Mouse (Mus musculus) hindbrain, embryonic 10.5 days (tissue): ENCODE results near the gene Vdac2. TPM values are rescaled to one million over a fixed set of nuclear protein-coding genes. Genes with fewer than 3 reads are reported as not detected.
A peak's percentile ranks its signal among the peaks of the same experiment; 100 is the strongest.

Source experiments
- DNase-seq: peaks from one replicate; pipeline ENCODE4 v3.0.0-alpha.2; 2017; ENCODE audit warnings: low spot score
- H3K27ac ChIP-seq: fragments of 300-500 bp; sonication (generic); 2 replicates; pipeline ENCODE4 v1.5.1; 2016; ENCODE audit warnings: mild to moderate bottlenecking, moderate library complexity
- H3K27me3 ChIP-seq: fragments of 300-500 bp; sonication (generic); 2 replicates; pipeline ENCODE4 v1.6.1; 2016; ENCODE audit warnings: mild to moderate bottlenecking; ENCODE audit not compliant: poor library complexity, insufficient read depth, severe bottlenecking
- H3K36me3 ChIP-seq: fragments of 300-500 bp; sonication (generic); 2 replicates; pipeline ENCODE4 v1.6.1; 2016; ENCODE audit warnings: mild to moderate bottlenecking, moderate library complexity
- H3K4me1 ChIP-seq: fragments of 300-500 bp; sonication (generic); replicated peaks from 2 replicates; pipeline ENCODE4 v1.6.1; 2016; ENCODE audit warnings: mild to moderate bottlenecking
- H3K4me3 ChIP-seq: fragments of 300-500 bp; sonication (generic); 2 replicates; pipeline ENCODE4 v1.5.1; 2016; ENCODE audit warnings: mild to moderate bottlenecking, moderate library complexity
- H3K9me3 ChIP-seq: fragments of 300-500 bp; sonication (generic); 2 replicates; pipeline ENCODE4 v1.6.1; 2016; ENCODE audit warnings: mild to moderate bottlenecking, moderate library complexity
- WGBS: fragments of 180-500 bp; shearing (Covaris S2); methylation state at CpG from one replicate; pipeline ENCODE4 v1.1.7; 2016; 5-methylcytosine and 5-hydroxymethylcytosine counted together
- polyA plus RNA-seq: library from polyadenylated mRNA; unstranded; fragments of >200 nt; fragmentation: Nextera tagmentation; extraction: Ambion mirVana; gene quantifications from 2 replicates; pipeline ENCODE4 v1.2.1, GENCODE M21; 2016

Vdac2 gene
- polyA plus RNA-seq, 1 experiment from 2014 or later: 296 TPM

- no peak overlapping the region for H3K27ac ChIP-seq
- no peaks in the 10 kb centered on the region for H3K36me3 ChIP-seq
- no peaks in the 10 kb centered on the region for H3K9me3 ChIP-seq
- 89% methylated on average over 8 of the region's 8 CpGs for WGBS
- H3K4me3 ChIP-seq: no peak overlapping the region
- no peaks in the 10 kb centered on the region for H3K27me3 ChIP-seq
- no peak for DNase-seq
- H3K4me1 ChIP-seq: no peaks in the 10 kb centered on the region
These were observed 16.7 kb upstream of the Vdac2 start for GRCm38 (mm10) chr14:21808208-21808922.

- Histone ChIP-seq H3K27me3 (no peaks in the 10 kb centered on the region), H3K4me3 (no peak overlapping the region), H3K27ac (no peak overlapping the region), H3K4me1 (no peaks in the 10 kb centered on the region), H3K9me3 (no peaks in the 10 kb centered on the region), H3K36me3 (no peaks in the 10 kb centered on the region)
- 93% methylated on average over 2 of the region's 2 CpGs for WGBS
- DNase-seq: no peak
These were observed 15.6 kb upstream of the Vdac2 start for GRCm38 (mm10) chr14:21809418-21809817.

GRCm38 (mm10) chr14:21811301-21811700 lies 13.7 kb upstream of the Vdac2 start:
- Histone ChIP-seq H3K36me3 (no peaks in the 10 kb centered on the region), H3K27me3 (no peaks in the 10 kb centered on the region), H3K4me1 (no peaks in the 10 kb centered on the region), H3K27ac (no peak overlapping the region), H3K9me3 (no peaks in the 10 kb centered on the region), H3K4me3 (no peak overlapping the region)
- no peak for DNase-seq
- WGBS: 91% methylated on average over 4 of the region's 4 CpGs

- DNase-seq: no peak
- no peaks in the 10 kb centered on the region for H3K36me3 ChIP-seq
- H3K27ac ChIP-seq: no peak overlapping the region
- no peaks in the 10 kb centered on the region for H3K27me3 ChIP-seq
- no peaks in the 10 kb centered on the region for H3K4me1 ChIP-seq
- no peak overlapping the region for H3K4me3 ChIP-seq
- 85% methylated on average over 10 of the region's 10 CpGs for WGBS
- H3K9me3 ChIP-seq: no peaks in the 10 kb centered on the region
These were observed 13.2 kb upstream of the Vdac2 start for GRCm38 (mm10) chr14:21811744-21812393.

GRCm38 (mm10) chr14:21812590-21813162 lies 12.4 kb upstream of the Vdac2 start:
- Histone ChIP-seq H3K4me3 (no peak overlapping the region), H3K27ac (no peak overlapping the region), H3K9me3 (no peaks in the 10 kb centered on the region), H3K4me1 (no peaks in the 10 kb centered on the region), H3K36me3 (no peaks in the 10 kb centered on the region), H3K27me3 (no peaks in the 10 kb centered on the region)
- 27% methylated on average over 14 of the region's 14 CpGs for WGBS
- DNase-seq: peak; percentile 69

- 85% methylated on average over 4 of the region's 4 CpGs for WGBS
- no peaks in the 10 kb centered on the region for H3K4me1 ChIP-seq
These were observed 11.8 kb upstream of the Vdac2 start for GRCm38 (mm10) chr14:21813216-21813615.

GRCm38 (mm10) chr14:21813847-21814246 lies 11.2 kb upstream of the Vdac2 start:
- Histone ChIP-seq H3K9me3 (no peaks in the 10 kb centered on the region), H3K27ac (no peak overlapping the region), H3K27me3 (no peaks in the 10 kb centered on the region), H3K4me1 (no peaks in the 10 kb centered on the region), H3K36me3 (no peaks in the 10 kb centered on the region), H3K4me3 (no peak overlapping the region)
- WGBS: 85% methylated on average over 3 of the region's 3 CpGs
- no peak for DNase-seq

More at GRCm38 (mm10) chr14:21813216-21813615, 11.8 kb upstream of the Vdac2 start:
- Histone ChIP-seq H3K9me3 (no peaks in the 10 kb centered on the region), H3K27me3 (no peaks in the 10 kb centered on the region), H3K27ac (no peak overlapping the region), H3K36me3 (no peaks in the 10 kb centered on the region), H3K4me3 (no peak overlapping the region)
- DNase-seq: no peak

GRCm38 (mm10) chr14:21814606-21815005 lies 10.4 kb upstream of the Vdac2 start:
- Histone ChIP-seq H3K4me1 (no peaks in the 10 kb centered on the region), H3K4me3 (no peak overlapping the region), H3K27me3 (no peaks in the 10 kb centered on the region), H3K27ac (no peak overlapping the region), H3K36me3 (no peaks in the 10 kb centered on the region), H3K9me3 (no peaks in the 10 kb centered on the region)
- WGBS: 90% methylated on average over 4 of the region's 4 CpGs
- DNase-seq: no peak

GRCm38 (mm10) chr14:21816255-21816654 lies 8.8 kb upstream of the Vdac2 start:
- no peak for DNase-seq
- Histone ChIP-seq H3K27ac (no peak overlapping the region), H3K4me3 (no peak overlapping the region), H3K9me3 (no peaks in the 10 kb centered on the region), H3K4me1 (no peaks in the 10 kb centered on the region), H3K27me3 (no peaks in the 10 kb centered on the region), H3K36me3 (no peaks in the 10 kb centered on the region)
- 77% methylated on average over 3 of the region's 3 CpGs for WGBS

GRCm38 (mm10) chr14:21817453-21817852 lies 7.6 kb upstream of the Vdac2 start:
- Histone ChIP-seq H3K27ac (no peak overlapping the region), H3K4me3 (no peak overlapping the region)
- 40% methylated on average over 4 of the region's 4 CpGs for WGBS

GRCm38 (mm10) chr14:21820880-21821505 lies 4.0 kb upstream of the Vdac2 start:
- no peak for DNase-seq
- no peaks in the 10 kb centered on the region for H3K27me3 ChIP-seq
- H3K27ac ChIP-seq: no peak overlapping the region
- no peaks in the 10 kb centered on the region for H3K9me3 ChIP-seq
- WGBS: 95% methylated on average over 4 of the region's 4 CpGs
- H3K36me3 ChIP-seq: no peaks in the 10 kb centered on the region
- no peak overlapping the region for H3K4me3 ChIP-seq
- H3K4me1 ChIP-seq: peaks cover 6% of the 10 kb centered on the region

More at GRCm38 (mm10) chr14:21817453-21817852, 7.6 kb upstream of the Vdac2 start:
- DNase-seq: no peak
- H3K9me3 ChIP-seq: no peaks in the 10 kb centered on the region
- H3K27me3 ChIP-seq: no peaks in the 10 kb centered on the region
- H3K4me1 ChIP-seq: 0 out of 2 replicates have a peak, but pooled peaks cover under 1% of the 10 kb centered on the region
- H3K36me3 ChIP-seq: no peaks in the 10 kb centered on the region

GRCm38 (mm10) chr14:21822307-21822706 lies 2.7 kb upstream of the Vdac2 start:
- Histone ChIP-seq H3K27me3 (no peaks in the 10 kb centered on the region), H3K9me3 (no peaks in the 10 kb centered on the region), H3K36me3 (no peaks in the 10 kb centered on the region), H3K4me3 (no peak overlapping the region), H3K4me1 (peaks cover 6% of the 10 kb centered on the region), H3K27ac (no peak overlapping the region)
- DNase-seq: no peak
- WGBS: 81% methylated on average over 7 of the region's 7 CpGs
